Mouse (Mus musculus) urinary bladder, postnatal 4 days (tissue): Measurements from ENCODE around the gene Tmco4.
"Not testable (repeated sequence)": the region's sequence is repeated elsewhere in the genome, so short reads cannot be mapped to it uniquely, and the experiment has no call there.

Experiments used
- DNase-seq, 2 experiments: peaks; one replicate each; pipeline ENCODE4 v3.0.0; 2021 to 2022; ENCODE audit warnings: low spot score in 2 of 2

Gene Tmco4

GRCm38 (mm10) chr4:138973719-138974115 lies 1.0 kb downstream of the Tmco4 start:
- DNase-seq, result no peak

- not testable (repeated sequence) for DNase-seq
Measured at GRCm38 (mm10) chr4:138974540-138974939, 1.9 kb downstream of the Tmco4 start.

DNA sequence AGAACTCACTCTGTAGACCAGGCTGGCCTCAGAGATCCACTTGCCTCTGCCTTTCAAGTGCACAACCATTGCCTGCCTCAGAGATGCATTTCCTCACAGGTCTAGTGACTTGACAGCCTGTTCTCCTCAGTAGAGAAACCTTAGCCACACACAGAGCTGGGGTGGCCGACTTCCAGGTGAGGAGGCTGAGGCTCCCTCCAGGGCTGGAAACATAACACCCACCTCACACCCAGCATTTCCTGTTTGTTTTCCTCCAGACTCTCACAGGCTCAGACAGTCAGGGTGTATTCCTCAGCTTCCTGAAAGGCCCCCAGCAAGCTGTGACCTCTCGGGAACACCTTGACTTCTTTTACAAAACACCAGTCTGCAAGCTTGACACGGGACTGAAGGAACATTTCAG lies 2.5 kb downstream of the Tmco4 start:
- DNase-seq, result no peak

DNA sequence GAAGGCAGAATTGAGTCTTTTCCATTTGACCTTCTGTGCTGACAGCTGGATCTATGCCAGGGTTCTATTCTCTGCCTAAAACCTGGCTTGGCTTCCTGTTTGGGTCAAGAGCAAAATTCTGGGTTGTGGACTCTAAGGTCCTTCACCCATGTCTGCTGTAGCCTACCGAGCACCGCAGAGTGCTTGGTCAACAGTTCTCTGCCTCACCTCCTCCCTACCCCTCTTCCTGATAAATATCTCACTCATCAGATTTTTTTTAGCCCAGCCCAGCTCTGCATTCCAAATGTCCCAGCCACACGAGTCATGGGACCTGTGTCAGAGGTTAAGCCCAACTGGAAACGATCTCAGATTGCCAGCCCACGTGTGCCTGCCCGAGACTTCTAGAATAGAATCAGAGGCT lies 3.4 kb downstream of the Tmco4 start:
- no peak for DNase-seq

- no peak for DNase-seq
Measured at GRCm38 (mm10) chr4:138980021-138980420, 7.3 kb downstream of the Tmco4 start.

- no peak for DNase-seq
Measured at GRCm38 (mm10) chr4:138980771-138981420, 8.2 kb downstream of the Tmco4 start.

- DNase-seq, result no peak
Measured at GRCm38 (mm10) chr4:138983422-138983821, 10.7 kb downstream of the Tmco4 start.

DNA sequence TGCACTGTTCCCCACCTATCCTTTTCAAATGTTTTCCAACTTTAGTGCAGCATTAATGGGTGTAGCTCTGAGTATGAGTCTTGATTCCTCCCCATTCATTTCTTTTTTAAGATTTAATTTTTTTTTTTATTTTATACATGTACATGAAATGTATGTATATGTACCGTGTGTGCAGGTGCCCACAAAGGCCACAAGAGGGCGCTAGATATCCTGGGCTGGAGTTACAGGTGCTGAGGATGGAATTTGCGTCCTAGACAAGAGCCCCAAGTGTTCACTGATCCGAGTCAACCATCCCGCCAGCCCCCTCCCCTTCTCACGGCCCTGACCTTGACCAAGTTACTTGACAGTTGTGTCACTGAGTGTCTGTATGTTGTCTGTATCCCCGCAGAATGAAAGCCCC lies 12.1 kb downstream of the Tmco4 start:
- no peak for DNase-seq

GRCm38 (mm10) chr4:138986280-138986679 lies 13.6 kb downstream of the Tmco4 start:
- no peak for DNase-seq

DNA sequence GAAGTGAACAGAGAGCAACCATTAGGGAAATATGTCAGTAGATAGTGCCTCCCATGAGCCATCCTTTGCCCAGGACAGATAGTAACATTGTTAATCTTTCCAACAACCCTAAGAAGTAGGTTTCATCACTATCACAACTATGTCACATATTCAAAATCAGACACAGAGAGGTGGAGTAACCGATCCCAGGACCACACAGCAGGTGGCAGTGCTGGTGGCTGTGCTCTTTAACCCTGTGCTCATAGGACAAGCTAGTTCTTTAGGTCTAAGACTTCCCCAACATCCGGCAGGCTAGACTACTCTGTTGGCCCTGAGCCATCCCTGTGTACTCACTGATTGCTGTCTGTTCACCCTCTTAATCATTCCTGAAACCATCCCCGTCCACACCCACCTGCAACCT lies 21.7 kb downstream of the Tmco4 start:
- DNase-seq, result no peak

- DNase-seq, result no peak
Measured at GRCm38 (mm10) chr4:138996410-138996809, 23.7 kb downstream of the Tmco4 start.

GRCm38 (mm10) chr4:138997121-138997520 lies 24.4 kb downstream of the Tmco4 start:
- DNase-seq, result no peak

- no peak for DNase-seq
Measured at GRCm38 (mm10) chr4:138998611-138999010, 25.9 kb downstream of the Tmco4 start.

GRCm38 (mm10) chr4:139001026-139001425 lies 28.3 kb downstream of the Tmco4 start:
- no peak for DNase-seq

GRCm38 (mm10) chr4:139001433-139001832 lies 28.7 kb downstream of the Tmco4 start:
- DNase-seq, result no peak

GRCm38 (mm10) chr4:139004067-139004466 lies 31.4 kb downstream of the Tmco4 start:
- no peak for DNase-seq

- no peak for DNase-seq
Measured at GRCm38 (mm10) chr4:139005214-139005613, 32.5 kb downstream of the Tmco4 start.

- no peak for DNase-seq
Measured at GRCm38 (mm10) chr4:139007353-139007752, 34.7 kb downstream of the Tmco4 start.

DNA sequence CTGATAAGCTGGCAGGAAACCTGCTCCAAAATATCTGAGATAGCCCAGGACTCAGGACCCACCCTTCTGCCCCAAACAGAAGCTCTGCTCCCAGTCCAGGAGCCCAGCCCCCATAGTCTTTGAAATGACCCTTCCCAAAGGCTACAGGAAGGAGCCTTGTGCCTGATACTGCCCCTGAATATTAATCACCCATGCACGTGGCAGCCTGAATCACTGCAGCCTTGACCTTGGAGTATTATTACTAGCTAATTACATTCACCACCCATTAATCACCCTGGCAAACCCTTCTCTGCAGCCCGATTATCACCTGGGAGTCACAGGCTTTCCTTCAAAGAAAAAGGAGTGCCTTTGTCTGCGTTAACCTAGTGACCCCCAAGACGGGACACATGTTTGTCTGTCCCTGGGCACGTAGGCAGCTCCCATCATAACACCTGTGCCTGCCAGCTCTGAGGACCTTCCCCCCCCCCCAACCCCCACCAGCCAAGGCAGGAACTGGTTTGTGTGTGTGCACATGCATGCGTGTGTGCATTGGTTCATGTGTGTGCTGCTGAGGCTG lies 35.4 kb downstream of the Tmco4 start:
- DNase-seq, result no peak

DNA sequence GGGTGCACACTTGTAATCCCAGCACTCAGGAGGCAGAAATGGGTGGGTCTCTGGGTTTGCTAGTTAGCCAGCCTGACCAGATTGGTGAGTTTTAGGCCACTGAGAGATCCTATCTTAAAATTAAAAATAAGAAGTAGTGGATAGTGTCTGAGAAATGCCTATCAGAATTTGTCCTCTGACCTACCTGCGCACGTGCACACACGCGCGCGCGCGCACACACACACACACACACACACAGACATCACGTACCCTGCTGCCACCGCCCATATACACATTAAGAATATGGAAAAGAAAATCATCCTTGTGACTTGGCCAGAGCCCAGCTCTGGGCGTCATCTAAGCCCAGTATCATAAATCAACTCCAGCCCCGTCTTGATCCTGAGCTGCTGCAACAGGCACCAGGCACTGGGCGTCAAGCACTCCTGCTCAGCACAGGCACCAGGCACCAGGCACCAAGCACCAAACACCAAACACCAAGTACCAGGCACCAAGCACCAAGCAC lies 38.6 kb downstream of the Tmco4 start:
- no peak for DNase-seq

DNA sequence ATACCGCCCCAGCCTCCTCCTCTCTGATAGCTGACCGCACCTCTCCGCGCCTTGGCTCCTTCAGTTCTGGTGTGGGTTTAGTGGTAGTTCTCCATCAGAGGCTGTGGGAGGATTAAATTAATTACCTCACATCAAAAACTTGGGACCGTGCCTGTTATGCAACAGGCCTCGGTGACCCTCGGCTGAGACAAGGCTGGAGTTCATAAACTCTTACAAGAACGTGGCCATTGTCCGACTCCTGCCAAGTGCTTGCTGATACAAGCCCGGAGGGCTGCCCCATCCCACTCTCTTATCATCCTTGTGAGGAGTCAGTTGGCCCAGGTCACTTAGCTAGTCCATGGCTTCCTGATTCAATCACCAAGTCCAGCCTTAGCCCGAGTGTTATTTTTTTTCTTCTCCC lies 40.6 kb downstream of the Tmco4 start:
- no peak for DNase-seq

DNA sequence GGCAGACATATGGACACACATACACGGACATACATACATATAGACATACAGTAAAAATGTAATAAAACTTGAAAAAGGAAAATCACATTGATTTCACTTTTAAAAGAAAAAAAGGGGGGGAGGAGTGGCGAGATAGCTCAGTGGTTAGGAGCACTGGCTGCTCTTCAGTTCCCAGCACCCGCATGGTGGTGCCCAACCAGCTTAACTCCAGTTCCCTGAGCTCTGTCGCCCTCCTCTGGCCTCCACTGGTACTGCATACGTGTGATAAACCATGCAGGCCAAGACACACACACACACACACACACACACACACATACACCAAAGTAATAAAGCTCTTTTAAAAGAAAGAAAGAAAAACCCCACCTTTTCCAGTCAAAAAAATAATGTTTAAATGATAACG lies 42.1 kb downstream of the Tmco4 start:
- no peak for DNase-seq

- DNase-seq, result no peak
Measured at GRCm38 (mm10) chr4:139018388-139018787, 45.7 kb downstream of the Tmco4 start.

- no peak for DNase-seq
Measured at GRCm38 (mm10) chr4:139018976-139019375, 46.3 kb downstream of the Tmco4 start.
